Mouse (Mus musculus) bone marrow, adult 2 months (tissue): ENCODE results near the gene Grhl3.

Source experiments
- CTCF ChIP-seq: fragments of 200-500 bp; IDR thresholded peaks from 2 replicates; pipeline ENCODE4 v1.5.1; 2011; ENCODE audit warnings: low read length, control low read depth; ENCODE audit not compliant: control insufficient read depth, insufficient read depth
- POLR2A ChIP-seq: fragments of 200-500 bp; IDR thresholded peaks from 2 replicates; pipeline ENCODE4 v1.6.1; 2011; ENCODE audit warnings: low read depth, mild to moderate bottlenecking, control low read depth, low read length, borderline replicate concordance; ENCODE audit not compliant: control insufficient read depth

GRCm38 (mm10) chr4:135548521-135549077, 24.8 kb downstream of the Grhl3 start:
- TF ChIP-seq CTCF, result no peak
- TF ChIP-seq POLR2A, result no peak
